Mouse (Mus musculus) small intestine, adult 2 months (tissue): Measurements from ENCODE around the gene Dpf3. TPM values are rescaled to one million over a fixed set of nuclear protein-coding genes. Genes with fewer than 3 reads are reported as not detected.

Experiments used
- H3K27ac ChIP-seq: fragments of 200-500 bp; 2 replicates; pipeline ENCODE4 v1.5.1; 2012; ENCODE audit warnings: low read depth, low read length, control low read depth, inconsistent platforms; ENCODE audit not compliant: insufficient read depth
- H3K27me3 ChIP-seq: fragments of 200-500 bp; 2 replicates; pipeline ENCODE4 v1.6.1; 2012; ENCODE audit warnings: mild to moderate bottlenecking, moderate library complexity, low read length, inconsistent platforms; ENCODE audit not compliant: control insufficient read depth, insufficient read depth
- H3K36me3 ChIP-seq: fragments of 200-500 bp; 2 replicates; pipeline ENCODE4 v1.6.1; 2012; ENCODE audit warnings: mild to moderate bottlenecking, low read length, control low read depth, inconsistent platforms; ENCODE audit not compliant: control insufficient read depth, insufficient read depth
- H3K4me1 ChIP-seq: fragments of 200-500 bp; 2 replicates; pipeline ENCODE4 v1.6.1; 2012; ENCODE audit warnings: low read length, inconsistent platforms, mixed read lengths; ENCODE audit not compliant: control insufficient read depth, insufficient read depth, insufficient read length
- H3K4me3 ChIP-seq: fragments of 200-500 bp; 2 replicates; pipeline ENCODE4 v1.5.1; 2012; ENCODE audit warnings: low read depth, mild to moderate bottlenecking, control low read depth, inconsistent platforms, low read length, moderate library complexity
- CTCF ChIP-seq: fragments of 200-500 bp; IDR thresholded peaks from 2 replicates; pipeline ENCODE4 v1.5.1; 2012; ENCODE audit warnings: low read depth, mild to moderate bottlenecking, control low read depth, inconsistent platforms, low read length, moderate library complexity, mixed read lengths; ENCODE audit not compliant: insufficient replicate concordance, insufficient read length; ENCODE audit errors: extremely low read depth
- POLR2A ChIP-seq: fragments of 200-500 bp; IDR thresholded peaks from 2 replicates; pipeline ENCODE4 v1.6.1; 2012; ENCODE audit warnings: low read depth, mild to moderate bottlenecking, control low read depth, inconsistent platforms, low read length, moderate library complexity
- WGBS: fragments of 180-500 bp; shearing (Covaris S2); methylation state at CpG from one replicate; pipeline ENCODE4 v1.1.7; 2018; 5-methylcytosine and 5-hydroxymethylcytosine counted together
- polyA plus RNA-seq: library from polyadenylated mRNA; depleted of rRNA; stranded (reverse); fragments of >200 nt; gene quantifications from 2 replicates; pipeline ENCODE4 v1.2.3, GENCODE M21; 2012

Gene Dpf3
- polyA plus RNA-seq, 1 experiment = 10.0 TPM

GRCm38 (mm10) chr12:83204361-83204760, 283.2 kb downstream of the Dpf3 start:
- Histone ChIP-seq H3K36me3 (no peaks in the 10 kb centered on the region), H3K27me3 (no peaks in the 10 kb centered on the region), H3K27ac (no peak overlapping the region), H3K4me3 (no peak overlapping the region), H3K4me1 (no peaks in the 10 kb centered on the region)
- WGBS = 40% methylated on average over 5 of the region's 5 CpGs
- TF ChIP-seq CTCF (no peak), POLR2A (no peak)

GRCm38 (mm10) chr12:83201674-83202073, 285.8 kb downstream of the Dpf3 start:
- no peaks in the 10 kb centered on the region for H3K4me1 ChIP-seq
- no peaks in the 10 kb centered on the region for H3K27me3 ChIP-seq
- 37% methylated on average over 3 of the region's 3 CpGs for WGBS
- H3K27ac ChIP-seq = no peak overlapping the region
- no peak overlapping the region for H3K4me3 ChIP-seq
- TF ChIP-seq CTCF (no peak), POLR2A (no peak)
- H3K36me3 ChIP-seq = no peaks in the 10 kb centered on the region

GRCm38 (mm10) chr12:83180561-83180960, 307.0 kb downstream of the Dpf3 start:
- no peaks in the 10 kb centered on the region for H3K36me3 ChIP-seq
- TF ChIP-seq POLR2A = no peak
- no peak for TF ChIP-seq CTCF
- H3K4me1 ChIP-seq = no peaks in the 10 kb centered on the region
- H3K27ac ChIP-seq = no peak overlapping the region
- WGBS = 72% methylated on average over 6 of the region's 6 CpGs
- 0 out of 2 replicates have a peak, but pooled peaks cover 3% of the 10 kb centered on the region for H3K27me3 ChIP-seq
- no peak overlapping the region for H3K4me3 ChIP-seq

- H3K27ac ChIP-seq = no peak overlapping the region
- no peak overlapping the region for H3K4me3 ChIP-seq
- 66% methylated on average over 1 of the region's 1 CpGs for WGBS
- TF ChIP-seq POLR2A = no peak
- no peak for TF ChIP-seq CTCF
- H3K4me1 ChIP-seq = no peaks in the 10 kb centered on the region
- no peaks in the 10 kb centered on the region for H3K36me3 ChIP-seq
- 0 out of 2 replicates have a peak, but pooled peaks cover 3% of the 10 kb centered on the region for H3K27me3 ChIP-seq
These were observed 307.7 kb downstream of the Dpf3 start for GRCm38 (mm10) chr12:83179860-83180259.

GRCm38 (mm10) chr12:83178770-83179169, 308.7 kb downstream of the Dpf3 start:
- 75% methylated on average over 2 of the region's 2 CpGs for WGBS
- Histone ChIP-seq H3K36me3 (no peaks in the 10 kb centered on the region), H3K4me1 (no peaks in the 10 kb centered on the region), H3K4me3 (no peak overlapping the region), H3K27me3 (0 out of 2 replicates have a peak, but pooled peaks cover 3% of the 10 kb centered on the region), H3K27ac (no peak overlapping the region)
- TF ChIP-seq POLR2A (no peak), CTCF (no peak)

GRCm38 (mm10) chr12:83169495-83170209, 317.9 kb downstream of the Dpf3 start:
- Histone ChIP-seq H3K27ac (no peak overlapping the region), H3K4me3 (no peak overlapping the region), H3K27me3 (no peaks in the 10 kb centered on the region), H3K36me3 (no peaks in the 10 kb centered on the region), H3K4me1 (no peaks in the 10 kb centered on the region)
- 33% methylated on average over 12 of the region's 12 CpGs for WGBS
- TF ChIP-seq CTCF (no peak), POLR2A (no peak)

- no peak for TF ChIP-seq CTCF
These were observed 319.2 kb downstream of the Dpf3 start for GRCm38 (mm10) chr12:83168310-83168709.

More at GRCm38 (mm10) chr12:83168310-83168709, 319.2 kb downstream of the Dpf3 start:
- no peaks in the 10 kb centered on the region for H3K36me3 ChIP-seq
- H3K27me3 ChIP-seq = no peaks in the 10 kb centered on the region
- no peak overlapping the region for H3K27ac ChIP-seq
- H3K4me3 ChIP-seq = no peak overlapping the region
- no peaks in the 10 kb centered on the region for H3K4me1 ChIP-seq
- 68% methylated on average over 6 of the region's 6 CpGs for WGBS
